ENCODE assay signal across 14 mouse cellular contexts in genomic region chr19:4589081-4589480, GRCm38 (mm10). TPM values are rescaled to one million over a fixed set of nuclear protein-coding genes. Genes with fewer than 3 reads are reported as not detected.
DNase-seq lines count a peak whose midpoint lies in the region; ATAC-seq and TF ChIP-seq lines count a peak whose summit lies in the region.
"Had no signal": no experiment of that assay in that cellular context is flagged by ENCODE, and none has a peak within 500 bp of the region (broad histone marks: within the 10 kb centered on the region; RNA-seq: fewer than 3 reads in every experiment).

No protein-coding gene starts in this region.

- H3K79me2 ChIP-seq in C2C12 (ENCODE audit: control insufficient read depth, insufficient read depth) = no peaks in the 10 kb centered on the region

- H3K36me3 ChIP-seq in kidney, embryonic 14.5 days (ENCODE audit: control insufficient read depth, insufficient read depth, low read length) = no peaks in the 10 kb centered on the region
- no peaks in the 10 kb centered on the region for H3K36me3 ChIP-seq in C2C12 (ENCODE audit: control insufficient read depth, insufficient read depth)
- H3K36me3 ChIP-seq: embryonic facial prominence, embryonic 13.5 days had no signal

- no peak overlapping the region for H3K4me2 ChIP-seq in kidney, embryonic 14.5 days (replicated peaks; ENCODE audit: low read depth, low read length)
- H3K4me2 ChIP-seq: embryonic facial prominence, embryonic 13.5 days; hindbrain, embryonic 14.5 days had no signal

- TF ChIP-seq CTCF in C2C12 (IDR thresholded peaks at IDR 0.05; ENCODE audit: control insufficient read depth, insufficient read depth, insufficient read length) = peak; percentile 46

- no peak overlapping the region for H3K4me3 ChIP-seq in kidney, embryonic 14.5 days (ENCODE audit: low read length)
- H3K4me3 ChIP-seq in C2C12 (ENCODE audit: insufficient read depth, poor library complexity, severe bottlenecking) = no peak overlapping the region
- H3K4me3 ChIP-seq: embryonic facial prominence, embryonic 13.5 days had no signal

- H3ac ChIP-seq in C2C12 (ENCODE audit: control insufficient read depth, insufficient read length, low read depth) = no peak overlapping the region

- H3K79me3 ChIP-seq in C2C12 (ENCODE audit: low read depth) = no peaks in the 10 kb centered on the region

- ATAC-seq in kidney, embryonic 14.5 days (ENCODE audit: low FRiP score, low TSS enrichment) = no peak
- ATAC-seq: CD4-positive, CD25-positive, alpha-beta regulatory T cell, adult 4 months; forebrain, embryonic 16.5 days; midbrain, embryonic 16.5 days had no signal

- H3K9ac ChIP-seq in kidney, embryonic 14.5 days (ENCODE audit: low read depth, low read length) = no peak overlapping the region
- H3K9ac ChIP-seq: embryonic facial prominence, embryonic 13.5 days; hindbrain, embryonic 14.5 days had no signal

- no peaks in the 10 kb centered on the region for H3K27me3 ChIP-seq in kidney, embryonic 14.5 days (ENCODE audit: control insufficient read depth, insufficient read depth, low read length)
- peaks cover 13% of the 10 kb centered on the region for H3K27me3 ChIP-seq in C2C12 (ENCODE audit: control insufficient read depth, insufficient read depth, insufficient read length)
- H3K27me3 ChIP-seq: embryonic facial prominence, embryonic 13.5 days had no signal

- H3K27ac ChIP-seq in kidney, embryonic 14.5 days (ENCODE audit: low read depth, low read length) = no peak overlapping the region
- H3K27ac ChIP-seq: embryonic facial prominence, embryonic 13.5 days; hindbrain, embryonic 14.5 days had no signal

- H3K9me3 ChIP-seq in kidney, embryonic 14.5 days (ENCODE audit: control insufficient read depth, low read length) = no peaks in the 10 kb centered on the region
- H3K9me3 ChIP-seq: embryonic facial prominence, embryonic 13.5 days had no signal

- WGBS in kidney, embryonic 14.5 days = 79% methylated on average over 1 of the region's 1 CpGs

- DNase-seq in cerebellum, postnatal 14 days = peak; percentile 60 to 78
- no peak for DNase-seq in cerebellum, adult 11-12 months
- DNase-seq in kidney, postnatal 4 days = peak; percentile 43 to 49
- peak; percentile 48 for DNase-seq in brain, adult 2 months (ENCODE audit: low read depth, low spot score)
- no peak for DNase-seq in frontal cortex, adult 2 months (ENCODE audit: extremely low spot score in 1 of 2, low spot score in 1 of 2)
- no peak for DNase-seq in thymus, postnatal 25 days
- DNase-seq: thymus, adult 18-20 months had no signal

- H3K4me1 ChIP-seq in kidney, embryonic 14.5 days (ENCODE audit: control insufficient read depth, insufficient read depth, low read length) = no peaks in the 10 kb centered on the region

TF ChIP-seq in C2C12, 6 proteins besides CTCF, POLR2A, EP300 and RAD21:
- TF ChIP-seq MAX (IDR thresholded peaks at IDR 0.05) = no peak
- no peak for TF ChIP-seq MYOG (IDR thresholded peaks at IDR 0.05; ENCODE audit: control insufficient read depth, extremely low read depth, insufficient read length)
- TF ChIP-seq MYOD1 (IDR thresholded peaks at IDR 0.05; ENCODE audit: control insufficient read depth, insufficient read length, low read depth) = no peak
- no peak for TF ChIP-seq FOSL1 (IDR thresholded peaks at IDR 0.05; ENCODE audit: insufficient read depth, low read length, poor library complexity, severe bottlenecking)
- no peak for TF ChIP-seq CEBPB (IDR thresholded peaks at IDR 0.05; ENCODE audit: low read depth)
- no peak for TF ChIP-seq USF1 (IDR thresholded peaks at IDR 0.05; ENCODE audit: low read depth)

RNA-seq across cellular contexts. Expression of gene Lrfn4, which starts 26.4 kb away (rescaled TPM):
- polyA plus RNA-seq in kidney, embryonic 14.5 days (2014; fragmentation: Nextera tagmentation; extraction: Ambion mirVana) = 12.6 and 15.4 TPM in 2 replicates
- 40.8 TPM for polyA plus RNA-seq in C2C12 (2012; fragmentation: generic; extraction: Trizol)
- polyA plus RNA-seq in frontal cortex, adult 2 months (2012; rRNA removed) = 31.8 and 33.5 TPM in 2 replicates
- polyA plus RNA-seq: CD4-positive, CD25-positive, alpha-beta regulatory T cell, adult 4 months had no signal

RNA-seq across cellular contexts. Expression of gene Rce1, which starts 36.4 kb away (rescaled TPM):
- 73.1 and 85.0 TPM in 2 replicates for polyA plus RNA-seq in kidney, embryonic 14.5 days (2014; fragmentation: Nextera tagmentation; extraction: Ambion mirVana)
- polyA plus RNA-seq in C2C12 (2012; fragmentation: generic; extraction: Trizol) = 56.9 TPM
- polyA plus RNA-seq in frontal cortex, adult 2 months (2012; rRNA removed) = 49.4 and 54.8 TPM in 2 replicates

Comparison
In these comparisons a context has a peak if more than half of its experiments do, and no peak if none do; other contexts are left out.
1. DNase-seq: peak in cerebellum, postnatal 14 days (2 of 2), kidney, postnatal 4 days (2 of 2) and brain, adult 2 months (single experiment); none in cerebellum, adult 11-12 months (single experiment), frontal cortex, adult 2 months (0 of 2) and thymus, postnatal 25 days (single experiment).